Mouse (Mus musculus): ENCODE measurements around the gene Dcbld2.

DNA sequence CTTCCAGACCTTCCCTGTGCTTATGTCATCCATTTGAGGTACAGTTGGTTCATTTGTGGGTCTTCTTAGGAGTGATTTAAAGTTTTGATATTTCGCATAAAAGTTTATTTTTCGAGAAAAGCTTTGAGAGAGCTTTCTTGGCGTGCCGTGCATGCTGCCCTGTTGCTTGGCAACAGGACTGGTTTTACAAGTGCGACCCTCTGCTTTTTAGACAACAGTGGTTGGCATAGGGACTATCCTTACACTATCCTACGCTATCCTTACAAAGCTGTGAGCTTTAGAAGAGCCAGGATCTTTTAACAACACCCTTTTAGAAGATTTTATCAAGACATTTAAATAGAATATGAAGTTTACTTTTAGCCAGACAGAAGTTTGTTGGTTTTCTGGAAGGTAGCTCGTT lies 22.0 kb downstream of the Dcbld2 start:
- no peak for TF ChIP-seq CTCF (conservative IDR thresholded peaks at IDR 0.05; ENCODE audit: low read length)
- TF ChIP-seq NANOG (IDR thresholded peaks at IDR 0.05; ENCODE audit: borderline replicate concordance, low read length) = no peak
- no peak for TF ChIP-seq POU5F1 (IDR thresholded peaks at IDR 0.05; ENCODE audit: borderline replicate concordance, low read length)

All from E14TG2a.4 (cell line).